Mouse (Mus musculus) heart, postnatal 0 days (tissue): ENCODE measurements around the gene Ccdc34. TPM values are rescaled to one million over a fixed set of nuclear protein-coding genes. Genes with fewer than 3 reads are reported as not detected.

Experiments
- ATAC-seq: fragments of 200-750 bp; cut with Nextera tagmentation; 2 replicates; pipeline ENCODE4 v1.8.0; 2017; ENCODE audit warnings: low read depth, moderate number of reproducible peaks, moderate library complexity; ENCODE audit not compliant: insufficient read depth
- DNase-seq: peaks from one replicate; pipeline ENCODE4 v3.0.0-alpha.2; 2016; ENCODE audit warnings: low spot score
- H3K27ac ChIP-seq: fragments of 300-500 bp; sonication (generic); 2 replicates; pipeline ENCODE4 v1.5.1; 2014; ENCODE audit warnings: low read depth, mild to moderate bottlenecking
- H3K27me3 ChIP-seq: fragments of 300-500 bp; sonication (generic); 2 replicates; pipeline ENCODE4 v1.6.1; 2014; ENCODE audit warnings: low read length, mixed read lengths; ENCODE audit not compliant: control insufficient read depth, insufficient read depth
- H3K36me3 ChIP-seq: fragments of 300-500 bp; sonication (generic); replicated peaks from 2 replicates; pipeline ENCODE4 v1.6.1; 2014; ENCODE audit warnings: low read length, mixed read lengths; ENCODE audit not compliant: control insufficient read depth, insufficient read depth
- H3K4me1 ChIP-seq: fragments of 300-500 bp; sonication (generic); 2 replicates; pipeline ENCODE4 v1.6.1; 2014; ENCODE audit warnings: antibody characterized with exemption; ENCODE audit not compliant: control insufficient read depth, insufficient read depth
- H3K4me2 ChIP-seq: fragments of 300-500 bp; sonication (generic); 2 replicates; pipeline ENCODE4 v1.6.1; 2014; ENCODE audit warnings: low read depth, mild to moderate bottlenecking, low read length, moderate library complexity
- H3K4me3 ChIP-seq: fragments of 300-500 bp; sonication (generic); 2 replicates; pipeline ENCODE4 v1.5.1; 2014; ENCODE audit warnings: low read depth, low read length
- H3K9ac ChIP-seq: fragments of 300-500 bp; sonication (generic); replicated peaks from 2 replicates; pipeline ENCODE4 v1.6.1; 2014; ENCODE audit warnings: low read depth, low read length, mixed read lengths
- H3K9me3 ChIP-seq: fragments of 300-500 bp; sonication (generic); replicated peaks from 2 replicates; pipeline ENCODE4 v1.6.1; 2016; ENCODE audit warnings: low read length; ENCODE audit not compliant: control insufficient read depth
- CTCF ChIP-seq: IDR thresholded peaks from 2 replicates; pipeline ENCODE4 v1.5.1; 2016; ENCODE audit warnings: antibody characterized with exemption, control low read depth, low read depth
- EP300 ChIP-seq: IDR thresholded peaks from 2 replicates; pipeline ENCODE4 v1.6.1; 2016; ENCODE audit warnings: antibody characterized with exemption, low read depth
- WGBS: fragments of 180-500 bp; shearing (Covaris S2); extraction: QIAGEN DNeasy Blood & Tissue Kit; methylation state at CpG from one replicate; pipeline ENCODE4 v1.1.7; 2014; 5-methylcytosine and 5-hydroxymethylcytosine counted together
- polyA plus RNA-seq: library from polyadenylated mRNA; unstranded; fragments of >200 nt; fragmentation: Nextera tagmentation; extraction: Ambion mirVana; gene quantifications from 2 replicates; pipeline ENCODE4 v1.2.1, GENCODE M21; 2015
- total RNA-seq: library from RNA; depleted of rRNA; stranded (reverse); fragments of >200 nt; gene quantifications from 2 replicates; pipeline ENCODE4 v1.2.3, GENCODE M21; 2014; ENCODE audit warnings: low replicate concordance

The Ccdc34 gene
- total and polyA plus RNA-seq, 2 experiments from 2014 or later = 6.9 to 16.5 TPM

DNA sequence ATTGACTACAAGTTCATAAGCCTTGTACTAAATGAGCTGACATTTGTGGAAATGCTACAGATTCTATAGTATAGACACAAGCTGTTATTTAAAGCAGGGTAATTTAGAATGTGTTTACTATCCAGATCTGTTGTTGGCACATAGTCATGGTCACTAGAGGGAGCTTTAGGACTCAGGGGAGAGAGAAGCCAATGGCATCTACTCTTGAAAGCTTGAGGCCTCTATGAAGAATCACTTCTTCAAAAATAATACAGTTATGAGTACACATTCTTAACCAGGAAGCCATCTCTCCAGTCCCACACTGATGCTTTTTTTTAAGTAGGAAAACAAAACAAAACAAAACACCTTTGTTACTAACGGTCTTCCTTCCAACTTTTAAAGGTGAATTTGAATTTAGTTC is 45.5 kb downstream of the Ccdc34 start:
- ATAC-seq (no peak), DNase-seq (peak; percentile 52)
- Histone ChIP-seq H3K4me3 (no peak overlapping the region), H3K9me3 (no peaks in the 10 kb centered on the region), H3K9ac (no peak overlapping the region), H3K27me3 (no peaks in the 10 kb centered on the region), H3K27ac (no peak overlapping the region), H3K4me2 (no peak overlapping the region), H3K4me1 (no peaks in the 10 kb centered on the region), H3K36me3 (no peaks in the 10 kb centered on the region)
- 93% methylated on average over 1 of the region's 1 CpGs for WGBS
- TF ChIP-seq CTCF (peak; percentile 55), EP300 (no peak)

DNA sequence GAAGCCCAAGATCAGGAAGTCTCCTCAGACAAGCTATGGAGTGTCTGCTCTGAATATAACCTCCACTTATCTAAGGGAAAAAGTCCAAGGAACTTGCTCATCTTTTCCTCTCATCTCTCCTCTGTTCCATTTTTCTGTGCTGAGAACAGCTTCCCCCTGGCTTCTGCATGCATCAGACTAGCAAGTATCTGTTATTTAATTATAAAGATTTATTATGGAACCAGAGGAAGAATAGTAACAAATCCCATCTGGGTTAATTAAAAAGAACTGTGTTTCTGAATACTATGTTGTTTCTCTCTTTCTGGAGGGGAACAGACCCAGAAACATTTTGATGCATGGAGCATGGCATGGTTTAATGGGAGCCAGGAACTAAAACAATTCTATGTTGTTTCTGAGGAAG is 51.3 kb downstream of the Ccdc34 start:
- Histone ChIP-seq H3K9me3 (no peaks in the 10 kb centered on the region), H3K4me3 (no peak overlapping the region), H3K9ac (no peak overlapping the region), H3K4me1 (no peaks in the 10 kb centered on the region), H3K27me3 (no peaks in the 10 kb centered on the region), H3K27ac (no peak overlapping the region), H3K36me3 (no peaks in the 10 kb centered on the region), H3K4me2 (no peak overlapping the region)
- no peak for DNase-seq
- ATAC-seq = no peak
- TF ChIP-seq EP300 (no peak), CTCF (no peak)

DNA sequence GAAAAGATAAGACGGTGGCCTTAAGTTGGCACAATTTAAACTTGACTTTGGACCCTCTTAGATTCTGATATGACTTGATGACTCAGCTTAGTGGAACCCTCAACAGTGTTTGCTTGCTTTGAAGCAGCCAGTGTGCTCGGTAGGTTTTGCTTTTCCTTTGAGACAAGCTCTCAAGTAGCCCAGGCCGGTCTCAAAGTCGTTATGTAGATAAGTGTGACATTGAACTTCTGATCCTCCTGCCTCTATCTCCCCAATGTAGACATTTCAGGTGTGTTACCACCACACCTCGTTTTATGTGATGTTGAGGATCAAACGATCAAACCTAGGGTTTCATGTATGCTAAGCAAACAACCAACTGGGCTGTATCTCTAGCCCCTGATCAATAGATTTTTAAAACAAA is 55.4 kb downstream of the Ccdc34 start:
- H3K36me3 ChIP-seq = no peaks in the 10 kb centered on the region
- H3K9me3 ChIP-seq = no peaks in the 10 kb centered on the region
- H3K4me2 ChIP-seq = no peak overlapping the region
- TF ChIP-seq EP300 (no peak), CTCF (no peak)
- no peaks in the 10 kb centered on the region for H3K27me3 ChIP-seq
- ATAC-seq = no peak
- no peak for DNase-seq
- no peak overlapping the region for H3K27ac ChIP-seq
- no peaks in the 10 kb centered on the region for H3K4me1 ChIP-seq
- H3K9ac ChIP-seq = no peak overlapping the region
- WGBS = 50% methylated on average over 6 of the region's 6 CpGs
- H3K4me3 ChIP-seq = no peak overlapping the region

DNA sequence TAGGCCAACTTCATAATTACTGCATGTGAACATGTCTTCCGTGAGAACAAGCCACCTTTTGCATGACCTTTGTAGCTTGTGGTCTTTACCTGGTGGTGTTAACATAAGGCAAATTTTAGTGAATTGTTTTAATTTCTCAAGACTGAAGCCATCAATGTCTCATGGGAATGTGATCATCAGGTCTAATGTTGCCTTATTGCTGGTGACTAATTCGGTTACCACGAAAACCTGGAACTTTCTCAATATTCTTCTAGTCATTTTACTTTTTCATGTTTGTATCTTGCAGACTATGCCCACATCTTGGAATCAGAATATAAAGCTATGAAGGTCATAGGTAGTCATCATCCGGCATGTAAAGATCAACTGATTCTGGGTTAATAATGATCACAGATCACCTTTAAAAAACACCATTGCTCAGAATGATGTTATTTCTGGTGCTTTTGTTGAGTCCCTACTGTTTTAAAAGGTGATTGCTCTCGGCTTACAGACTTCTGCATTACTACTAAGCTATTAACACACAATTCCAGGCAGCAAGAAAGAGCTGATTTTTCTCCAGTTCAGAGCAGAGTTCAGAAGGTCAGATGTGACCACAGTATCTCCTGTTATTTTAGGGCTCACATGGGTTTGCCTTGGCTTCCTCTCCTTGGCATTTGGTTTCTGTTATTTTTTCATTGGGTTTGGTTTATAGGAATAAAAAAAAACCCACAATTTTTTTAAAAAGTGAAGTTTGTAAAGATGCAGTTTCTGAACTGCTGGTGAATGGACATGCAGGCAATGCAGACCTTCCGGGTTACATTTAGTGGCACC is 57.2 kb downstream of the Ccdc34 start:
- 87% methylated on average over 6 of the region's 6 CpGs for WGBS
- no peak for ATAC-seq
- Histone ChIP-seq H3K27ac (no peak overlapping the region), H3K27me3 (no peaks in the 10 kb centered on the region), H3K4me1 (no peaks in the 10 kb centered on the region), H3K4me2 (no peak overlapping the region), H3K9me3 (no peaks in the 10 kb centered on the region), H3K9ac (no peak overlapping the region), H3K4me3 (no peak overlapping the region), H3K36me3 (no peaks in the 10 kb centered on the region)
- no peak for DNase-seq
- TF ChIP-seq CTCF (no peak), EP300 (no peak)

GRCm38 (mm10) chr2:110077240-110077639 is 59.6 kb downstream of the Ccdc34 start:
- Histone ChIP-seq H3K4me3 (no peak overlapping the region), H3K27me3 (no peaks in the 10 kb centered on the region), H3K4me1 (0 out of 2 replicates have a peak, but pooled peaks cover 6% of the 10 kb centered on the region), H3K9ac (no peak overlapping the region), H3K27ac (no peak overlapping the region), H3K36me3 (no peaks in the 10 kb centered on the region), H3K4me2 (no peak overlapping the region), H3K9me3 (no peaks in the 10 kb centered on the region)
- no peak for DNase-seq
- 24% methylated on average over 2 of the region's 2 CpGs for WGBS
- no peak for TF ChIP-seq EP300
- no peak for TF ChIP-seq CTCF
- no peak for ATAC-seq

DNA sequence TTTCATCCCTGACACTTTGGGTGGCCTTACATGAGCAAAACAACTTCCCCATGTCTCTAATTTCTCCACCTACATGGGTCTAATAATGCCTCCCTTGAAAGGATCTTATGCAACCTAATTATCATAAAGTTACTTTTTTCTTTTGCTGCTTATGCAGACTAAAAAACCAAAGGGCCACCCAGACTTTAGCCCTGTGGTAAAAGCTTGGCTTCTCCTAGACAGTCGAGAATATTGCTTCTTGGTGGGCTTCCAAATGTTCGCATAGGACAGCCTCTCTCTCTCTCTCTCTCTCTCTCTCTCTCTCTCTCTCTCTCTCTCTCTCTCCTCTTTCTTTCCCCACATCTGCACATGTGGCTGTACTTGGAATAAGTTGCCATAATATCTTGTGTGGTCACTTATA is 60.0 kb downstream of the Ccdc34 start:
- DNase-seq (no peak), ATAC-seq (no peak)
- Histone ChIP-seq H3K27ac (no peak overlapping the region), H3K4me1 (0 out of 2 replicates have a peak, but pooled peaks cover 6% of the 10 kb centered on the region), H3K9ac (no peak overlapping the region), H3K4me2 (no peak overlapping the region), H3K4me3 (no peak overlapping the region), H3K27me3 (no peaks in the 10 kb centered on the region), H3K36me3 (no peaks in the 10 kb centered on the region), H3K9me3 (no peaks in the 10 kb centered on the region)
- TF ChIP-seq CTCF = no peak
- TF ChIP-seq EP300 = no peak
- WGBS = 42% methylated on average over 2 of the region's 2 CpGs
